Mouse (Mus musculus) sigmoid colon, adult 10 weeks (tissue): Measurements from ENCODE around the gene Gm39566. TPM values are rescaled to one million over a fixed set of nuclear protein-coding genes. Genes with fewer than 3 reads are reported as not detected.

Experiments used
- polyA plus RNA-seq: library from polyadenylated mRNA; stranded (reverse); fragments of 350-450 nt; fragmentation: Illumina TruSeq; extraction: RNeasy Lipid Tissue Mini Kit (QIAGEN cat#74804); gene quantifications from one replicate; pipeline ENCODE4 v1.2.3, GENCODE M21; 2014; ENCODE audit warnings: low read depth, low replicate concordance

Gene Gm39566
- polyA plus RNA-seq, result not detected

GRCm38 (mm10) chr11:69815155-69815554 lies at the start of gene Gm39566:
Gene Gm39566, minus strand, starts transcription at chr11:69815298.

GRCm38 (mm10) chr11:69858113-69858998 lies 43.3 kb upstream of the Gm39566 start, which contains the start of gene Tnk1:
Gene Tnk1, minus strand, starts transcription at chr11:69858730.

GRCm38 (mm10) chr11:69846198-69846680 lies 31.1 kb upstream of the Gm39566 start, which contains the start of gene Plscr3:
Gene Plscr3, plus strand, starts transcription at chr11:69846376.

GRCm38 (mm10) chr11:69837952-69838713 lies 23.0 kb upstream of the Gm39566 start, which contains the start of gene Tmem256:
Gene Tmem256, plus strand, starts transcription at chr11:69838514.

GRCm38 (mm10) chr11:69837604-69837951 lies 22.5 kb upstream of the Gm39566 start, which contains the start of gene Nlgn2:
Gene Nlgn2, minus strand, starts transcription at chr11:69837784.

GRCm38 (mm10) chr11:69822080-69822479 lies 7.0 kb upstream of the Gm39566 start, which contains the start of gene Spem1:
Gene Spem1, minus strand, starts transcription at chr11:69822180.

GRCm38 (mm10) chr11:69818365-69818764 lies 3.3 kb upstream of the Gm39566 start, which contains the start of gene Spem2:
Gene Spem2, minus strand, starts transcription at chr11:69818465.

GRCm38 (mm10) chr11:69804972-69805909 lies 9.9 kb downstream of the Gm39566 start, which contains the start of gene Tmem102:
Gene Tmem102, minus strand, starts transcription at chr11:69805624.

GRCm38 (mm10) chr11:69801379-69801977 lies 13.6 kb downstream of the Gm39566 start, which contains the start of gene Fgf11:
Gene Fgf11, minus strand, starts transcription at chr11:69801857.

GRCm38 (mm10) chr11:69795168-69795982 lies 19.7 kb downstream of the Gm39566 start, which contains the start of gene Chrnb1:
Gene Chrnb1, minus strand, starts transcription at chr11:69795943.

GRCm38 (mm10) chr11:69765221-69766125 lies 49.6 kb downstream of the Gm39566 start, which contains the start of gene Zbtb4:
Gene Zbtb4, plus strand, starts transcription at chr11:69765912.

GRCm38 (mm10) chr11:69761868-69762267 lies 53.2 kb downstream of the Gm39566 start, which contains the start of gene Slc35g3:
Gene Slc35g3, minus strand, starts transcription at chr11:69761968.

Other genes with a start within 250 kb of the Gm39566 start
- gene Wrap53, start 235.0 kb downstream of the Gm39566 start, polyA plus RNA-seq, result 1.9 TPM
- gene Trp53, start 234.9 kb downstream of the Gm39566 start, polyA plus RNA-seq, result 6.8 TPM
- 6.9 TPM for gene Atp1b2, start 209.4 kb downstream of the Gm39566 start, polyA plus RNA-seq
- gene Shbg, start 197.4 kb downstream of the Gm39566 start, polyA plus RNA-seq, result not detected
- gene Sat2, start 193.3 kb downstream of the Gm39566 start, polyA plus RNA-seq, result 1.7 TPM
- gene Fxr2, start 182.3 kb downstream of the Gm39566 start, polyA plus RNA-seq, result 12.4 TPM
- not detected for gene Sox15, start 160.0 kb downstream of the Gm39566 start, polyA plus RNA-seq
- 20.3 TPM for gene Mpdu1, start 152.7 kb downstream of the Gm39566 start, polyA plus RNA-seq
- 2.6 TPM for gene Cd68, start 149.1 kb downstream of the Gm39566 start, polyA plus RNA-seq
- 463 TPM for gene Eif4a1, start 142.9 kb downstream of the Gm39566 start, polyA plus RNA-seq
- gene Senp3, start 133.2 kb downstream of the Gm39566 start, polyA plus RNA-seq, result 129 TPM
- 38.2 TPM for gene Tnfsf13, start 129.5 kb downstream of the Gm39566 start, polyA plus RNA-seq
- 1.6 TPM for gene Tnfsf12, start 119.4 kb downstream of the Gm39566 start, polyA plus RNA-seq
- 8.2 TPM for gene Tnfsfm13, start 119.2 kb downstream of the Gm39566 start, polyA plus RNA-seq
- gene Polr2a, start 56.7 kb downstream of the Gm39566 start, polyA plus RNA-seq, result 25.7 TPM
- gene Slc35g3, start 53.3 kb downstream of the Gm39566 start, polyA plus RNA-seq, result not detected
- 17.7 TPM for gene Zbtb4, start 49.4 kb downstream of the Gm39566 start, polyA plus RNA-seq
- gene Chrnb1, start 19.4 kb downstream of the Gm39566 start, polyA plus RNA-seq, result 4.0 TPM
- 9.5 TPM for gene Fgf11, start 13.4 kb downstream of the Gm39566 start, polyA plus RNA-seq
- gene Tmem102, start 9.7 kb downstream of the Gm39566 start, polyA plus RNA-seq, result 11.7 TPM
- gene Spem2, start 3.2 kb upstream of the Gm39566 start, polyA plus RNA-seq, result not detected
- not detected for gene Spem1, start 6.9 kb upstream of the Gm39566 start, polyA plus RNA-seq
- gene Nlgn2, start 22.5 kb upstream of the Gm39566 start, polyA plus RNA-seq, result 0.88 TPM
- 18.5 TPM for gene Tmem256, start 23.2 kb upstream of the Gm39566 start, polyA plus RNA-seq
- 0.98 TPM for gene Plscr3, start 31.1 kb upstream of the Gm39566 start, polyA plus RNA-seq
- 5.4 TPM for gene Tnk1, start 43.4 kb upstream of the Gm39566 start, polyA plus RNA-seq
- gene Tmem95, start 62.7 kb upstream of the Gm39566 start, polyA plus RNA-seq, result not detected
- 2.9 TPM for gene Kctd11, start 66.1 kb upstream of the Gm39566 start, polyA plus RNA-seq
- gene Acap1, start 80.2 kb upstream of the Gm39566 start, polyA plus RNA-seq, result 0.57 TPM
- 3.7 TPM for gene 2810408A11Rik, start 85.7 kb upstream of the Gm39566 start, polyA plus RNA-seq
- 2.6 TPM for gene Neurl4, start 85.8 kb upstream of the Gm39566 start, polyA plus RNA-seq
- 18.3 TPM for gene Gps2, start 98.6 kb upstream of the Gm39566 start, polyA plus RNA-seq
- 144 TPM for gene Eif5a, start 106.7 kb upstream of the Gm39566 start, polyA plus RNA-seq
- 22.3 TPM for gene Ybx2, start 120.5 kb upstream of the Gm39566 start, polyA plus RNA-seq
- 0.98 TPM for gene Slc2a4, start 132.9 kb upstream of the Gm39566 start, polyA plus RNA-seq
- gene Cldn7, start 149.5 kb upstream of the Gm39566 start, polyA plus RNA-seq, result 214 TPM
- 55.0 TPM for gene Ctdnep1, start 165.9 kb upstream of the Gm39566 start, polyA plus RNA-seq
- 5.0 TPM for gene Elp5, start 167.2 kb upstream of the Gm39566 start, polyA plus RNA-seq
- gene Gabarap, start 175.8 kb upstream of the Gm39566 start, polyA plus RNA-seq, result 508 TPM
- 22.4 TPM for gene Phf23, start 180.5 kb upstream of the Gm39566 start, polyA plus RNA-seq
- 0.63 TPM for gene Dvl2, start 185.3 kb upstream of the Gm39566 start, polyA plus RNA-seq
- 9.9 TPM for gene Acadvl, start 200.1 kb upstream of the Gm39566 start, polyA plus RNA-seq
- 1.0 TPM for gene Dlg4, start 201.6 kb upstream of the Gm39566 start, polyA plus RNA-seq
- gene Asgr1, start 238.8 kb upstream of the Gm39566 start, polyA plus RNA-seq, result not detected